Mouse (Mus musculus) liver, adult 2 months (tissue): ENCODE results near the gene Fbxl4.

Experiments used
- CTCF ChIP-seq: fragments of 200-500 bp; IDR thresholded peaks from 2 replicates; pipeline ENCODE4 v1.5.1; 2011; ENCODE audit warnings: low read depth, low read length, control low read depth
- POLR2A ChIP-seq: fragments of 200-500 bp; IDR thresholded peaks from 2 replicates; pipeline ENCODE4 v1.6.1; 2011; ENCODE audit warnings: low read length, control low read depth; ENCODE audit not compliant: insufficient read depth; ENCODE audit errors: extremely low read depth

GRCm38 (mm10) chr4:22420627-22421026 lies 63.3 kb downstream of the Fbxl4 start:
- no peak for TF ChIP-seq POLR2A
- no peak for TF ChIP-seq CTCF
